Mouse (Mus musculus): ENCODE measurements around the gene Kmt2e.

GRCm38 (mm10) chr5:23502317-23502937, 68.2 kb downstream of the Kmt2e start:
- TF ChIP-seq POLR2A (IDR thresholded peaks at IDR 0.05; ENCODE audit: borderline replicate concordance, extremely low read depth, low read depth, low read length) (no peak), CTCF (IDR thresholded peaks at IDR 0.05; ENCODE audit: insufficient read depth, low read length) (no peak)

All from lung, adult 2 months (tissue).